Mouse (Mus musculus) gastrocnemius, postnatal 25 days (tissue): ENCODE data around the gene Fam47c. TPM values are rescaled to one million over a fixed set of nuclear protein-coding genes. Genes with fewer than 3 reads are reported as not detected.

Source experiments
- DNase-seq: peaks from one replicate; pipeline ENCODE4 v3.0.0; 2022
- long read RNA-seq, 2 experiments: library from polyadenylated mRNA; stranded (forward); transcript quantifications; one replicate each; pipeline ENCODE4 v2.0.0; 2021
- total RNA-seq, 2 experiments: library from RNA; stranded (reverse); gene quantifications; 1 replicate in 1 of 2; 2 replicates in 1 of 2; pipeline ENCODE4 v1.2.3; 2021

The Fam47c gene
- not detected for total RNA-seq
- long read RNA-seq, experiment 1: 0 reads
- long read RNA-seq, experiment 2: 0 reads

- no peak for DNase-seq
Measured at GRCm38 (mm10) chrX:78737463-78737862, at the start of gene Fam47c. TSS of gene Fam47c (plus strand) at chrX:78737763.

- no peak for DNase-seq
Measured at GRCm38 (mm10) chrX:78769408-78769807, 31.8 kb downstream of the Fam47c start.

GRCm38 (mm10) chrX:78777078-78777477 lies 39.5 kb downstream of the Fam47c start:
- no peak for DNase-seq

Other genes with a start within 250 kb of the Fam47c start
- gene Prrg1, start 153.9 kb upstream of the Fam47c start, total RNA-seq: 1 to 10 TPM; 3.6 to 4.4 TPM